Mouse (Mus musculus): ENCODE data around the gene Dab2ip. TPM values are rescaled to one million over a fixed set of nuclear protein-coding genes. Genes with fewer than 3 reads are reported as not detected.

Gene Dab2ip
- total and polyA plus RNA-seq, 3 experiments: 4.0 to 9.9 TPM; not detected in 1

GRCm38 (mm10) chr2:35696193-35696541 is 138.1 kb downstream of the Dab2ip start:
- Histone ChIP-seq H3K4me1 (ENCODE audit: control insufficient read depth in 1 of 2, insufficient read depth in 2 of 2, low read length in 2 of 2) (peaks cover 0 to 8% of the 10 kb centered on the region in 2 experiments; a peak in 2 of 4 replicates), H3K79me2 (ENCODE audit: control insufficient read depth, insufficient read depth, low read length, poor library complexity) (no peaks in the 10 kb centered on the region), H3K27ac (ENCODE audit: control insufficient read depth, low read depth, low read length) (0 out of 2 replicates have a peak overlapping the region, but pooled peaks have one; percentile 7), H3K9ac (ENCODE audit: control insufficient read depth, low read depth, low read length, poor library complexity, severe bottlenecking) (no peak overlapping the region), H3K27me3 (ENCODE audit: control insufficient read depth in 1 of 2, insufficient read depth in 2 of 2, low read length in 2 of 2) (no peaks in the 10 kb centered on the region), H3K4me3 (ENCODE audit: control insufficient read depth in 1 of 2, insufficient read depth in 1 of 2, low read depth in 2 of 2, low read length in 2 of 2) (no peak overlapping the region), H3K9me3 (replicated peaks; ENCODE audit: insufficient read depth, low read length) (no peaks in the 10 kb centered on the region), H3K36me3 (ENCODE audit: control insufficient read depth in 1 of 2, insufficient read depth in 2 of 2, low read length in 2 of 2) (peaks cover 0 to 4% of the 10 kb centered on the region in 2 experiments; a peak in 2 of 4 replicates)
- TF ChIP-seq MYC (IDR thresholded peaks at IDR 0.05; ENCODE audit: low read depth, low read length) (no peak), JUND (IDR thresholded peaks at IDR 0.05; ENCODE audit: low read depth, low read length) (no peak), GATA1 (IDR thresholded peaks at IDR 0.05; ENCODE audit: low read depth, low read length) (peak; percentile 47; the same call in 1 of the 2 replicates), ETS1 (IDR thresholded peaks at IDR 0.05; ENCODE audit: low read depth, low read length) (no peak), MAZ (IDR thresholded peaks at IDR 0.05; ENCODE audit: low read depth, low read length) (no peak)
- DNase-seq (ENCODE audit: low read depth, low spot score): no peak

DNA sequence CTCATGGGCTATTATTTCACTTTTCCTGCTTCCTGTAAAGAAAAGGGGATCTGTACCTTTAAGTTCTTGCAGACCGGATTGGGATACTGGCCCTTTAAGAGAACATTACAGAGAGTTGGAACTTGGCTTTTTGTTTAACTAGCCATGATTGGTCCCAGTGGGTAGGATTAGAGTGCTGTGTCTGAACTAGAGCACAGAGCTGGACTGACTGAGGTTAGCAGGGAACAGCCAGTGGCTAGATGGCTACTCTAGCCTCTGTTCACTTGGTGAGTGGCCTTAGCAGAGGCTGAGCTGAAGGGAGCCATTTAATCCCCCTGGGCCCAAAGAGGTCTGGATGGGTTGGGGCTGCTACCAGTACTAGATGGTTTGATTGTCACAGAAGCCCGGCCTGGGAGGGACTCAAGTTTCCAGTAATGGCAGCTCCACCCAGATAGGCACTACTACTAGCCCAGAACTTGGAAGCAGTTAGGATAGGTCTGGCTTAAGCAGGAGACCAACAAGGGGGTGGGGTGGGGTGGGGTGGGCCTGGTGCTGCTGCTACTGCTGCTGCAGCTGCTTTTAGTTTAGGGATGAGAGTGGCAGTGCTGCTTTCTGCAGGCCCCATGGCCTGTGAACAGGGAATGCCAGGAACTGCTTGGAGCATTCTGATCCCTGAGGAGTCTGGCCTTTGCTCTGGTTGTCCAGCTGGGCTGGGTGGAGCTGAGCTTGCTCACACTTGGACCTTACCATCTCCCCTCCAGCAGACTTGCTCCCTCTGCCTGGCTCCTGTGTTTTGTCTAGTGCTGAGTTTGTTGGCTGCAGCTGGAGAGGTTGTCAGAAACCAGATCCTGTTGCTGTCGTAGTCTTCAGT is 138.7 kb downstream of the Dab2ip start:
- DNase-seq (ENCODE audit: low read depth, low spot score): peak; percentile 55
- H3K27ac ChIP-seq (ENCODE audit: control insufficient read depth, low read depth, low read length): peak overlapping the region; percentile 32; the same call in 1 of the 2 replicates
- no peaks in the 10 kb centered on the region for H3K79me2 ChIP-seq (ENCODE audit: control insufficient read depth, insufficient read depth, low read length, poor library complexity)
- TF ChIP-seq SMC3 (IDR thresholded peaks at IDR 0.05; ENCODE audit: low read depth, low read length): no peak
- TF ChIP-seq JUND (IDR thresholded peaks at IDR 0.05; ENCODE audit: low read depth, low read length): 0 out of 2 replicates have a peak, but pooled peaks have one; percentile 35
- peak overlapping the region in 1 of 2 experiments; percentile 8; a peak in 1 of 4 replicates for H3K4me3 ChIP-seq (ENCODE audit: control insufficient read depth in 1 of 2, insufficient read depth in 1 of 2, low read depth in 2 of 2, low read length in 2 of 2)
- H3K9ac ChIP-seq (ENCODE audit: control insufficient read depth, low read depth, low read length, poor library complexity, severe bottlenecking): peak overlapping the region; percentile 17; the same call in 1 of the 2 replicates
- H3K9me3 ChIP-seq (replicated peaks; ENCODE audit: insufficient read depth, low read length): no peaks in the 10 kb centered on the region
- no peaks in the 10 kb centered on the region for H3K27me3 ChIP-seq (ENCODE audit: control insufficient read depth in 1 of 2, insufficient read depth in 2 of 2, low read length in 2 of 2)
- peaks cover 0 to 4% of the 10 kb centered on the region in 2 experiments; a peak in 2 of 4 replicates for H3K36me3 ChIP-seq (ENCODE audit: control insufficient read depth in 1 of 2, insufficient read depth in 2 of 2, low read length in 2 of 2)
- peaks cover 0 to 8% of the 10 kb centered on the region in 2 experiments; a peak in 2 of 4 replicates for H3K4me1 ChIP-seq (ENCODE audit: control insufficient read depth in 1 of 2, insufficient read depth in 2 of 2, low read length in 2 of 2)

DNA sequence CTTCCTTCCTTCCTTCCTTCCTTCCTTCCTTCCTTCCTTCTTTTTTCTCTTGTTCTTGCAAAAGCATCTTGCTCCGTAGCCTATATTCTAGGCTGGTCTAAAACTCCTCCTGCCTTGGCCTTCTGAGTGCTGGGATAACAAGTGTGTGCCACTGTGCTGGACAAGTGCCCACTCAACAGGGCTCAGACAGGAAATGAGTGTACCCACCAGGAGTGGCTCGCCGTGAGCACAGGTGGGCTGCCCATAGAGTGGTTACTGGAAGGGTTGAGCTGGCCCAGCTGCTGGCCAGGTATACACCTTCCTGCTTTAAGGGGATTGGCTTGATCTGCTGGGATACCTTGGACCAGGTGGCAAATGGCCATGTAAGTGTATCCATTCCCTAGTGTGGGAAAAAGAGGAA is 139.7 kb downstream of the Dab2ip start:
- H3K4me3 ChIP-seq (ENCODE audit: control insufficient read depth in 1 of 2, insufficient read depth in 1 of 2, low read depth in 2 of 2, low read length in 2 of 2): no peak overlapping the region
- H3K9me3 ChIP-seq (replicated peaks; ENCODE audit: insufficient read depth, low read length): no peaks in the 10 kb centered on the region
- peaks cover 0 to 4% of the 10 kb centered on the region in 2 experiments; a peak in 2 of 4 replicates for H3K36me3 ChIP-seq (ENCODE audit: control insufficient read depth in 1 of 2, insufficient read depth in 2 of 2, low read length in 2 of 2)
- no peak for DNase-seq (ENCODE audit: low read depth, low spot score)
- H3K9ac ChIP-seq (ENCODE audit: control insufficient read depth, low read depth, low read length, poor library complexity, severe bottlenecking): no peak overlapping the region
- TF ChIP-seq JUND (IDR thresholded peaks at IDR 0.05; ENCODE audit: low read depth, low read length) (no peak), SIN3A (IDR thresholded peaks at IDR 0.05; ENCODE audit: low read length) (no peak), ZMIZ1 (IDR thresholded peaks at IDR 0.05; ENCODE audit: low read depth, low read length) (no peak), CHD2 (IDR thresholded peaks at IDR 0.05; ENCODE audit: low read length) (no peak), USF2 (IDR thresholded peaks at IDR 0.05; ENCODE audit: borderline replicate concordance in 1 of 2, insufficient read depth in 1 of 2, low read depth in 1 of 2, low read length in 2 of 2) (no peak), GABPA (IDR thresholded peaks at IDR 0.05; ENCODE audit: low read depth, low read length) (no peak), MAFK (IDR thresholded peaks at IDR 0.05; ENCODE audit: borderline replicate concordance, low read depth, low read length) (no peak), POLR2AphosphoS2 (IDR thresholded peaks at IDR 0.05; ENCODE audit: low read length) (no peak), NELFE (IDR thresholded peaks at IDR 0.05; ENCODE audit: low read depth, low read length) (no peak)
- H3K27me3 ChIP-seq (ENCODE audit: control insufficient read depth in 1 of 2, insufficient read depth in 2 of 2, low read length in 2 of 2): no peaks in the 10 kb centered on the region
- H3K79me2 ChIP-seq (ENCODE audit: control insufficient read depth, insufficient read depth, low read length, poor library complexity): no peaks in the 10 kb centered on the region
- H3K27ac ChIP-seq (ENCODE audit: control insufficient read depth, low read depth, low read length): no peak overlapping the region
- peaks cover 0 to 7% of the 10 kb centered on the region in 2 experiments; a peak in 2 of 4 replicates for H3K4me1 ChIP-seq (ENCODE audit: control insufficient read depth in 1 of 2, insufficient read depth in 2 of 2, low read length in 2 of 2)
